Mouse (Mus musculus) limb, embryonic 14.5 days (tissue): Measurements from ENCODE around the gene Nrxn3. TPM values are rescaled to one million over a fixed set of nuclear protein-coding genes. Genes with fewer than 3 reads are reported as not detected.

Experiments
- ATAC-seq: fragments of 200-750 bp; cut with Nextera tagmentation; 2 replicates; pipeline ENCODE4 v1.8.0; 2017; ENCODE audit warnings: low read depth, moderate number of reproducible peaks, moderate TSS enrichment; ENCODE audit not compliant: low FRiP score
- DNase-seq: peaks from one replicate; pipeline ENCODE4 v3.0.0-alpha.2; 2015; ENCODE audit warnings: low spot score
- H3K27ac ChIP-seq: fragments of 300-500 bp; sonication (generic); replicated peaks from 2 replicates; pipeline ENCODE4 v1.5.1; 2014; ENCODE audit warnings: low read depth, mild to moderate bottlenecking, low read length, moderate library complexity, mixed read lengths
- H3K27me3 ChIP-seq: fragments of 300-500 bp; sonication (generic); 2 replicates; pipeline ENCODE4 v1.6.1; 2014; ENCODE audit warnings: low read length, mixed read lengths; ENCODE audit not compliant: control insufficient read depth, insufficient read depth
- H3K36me3 ChIP-seq: fragments of 300-500 bp; sonication (generic); 2 replicates; pipeline ENCODE4 v1.6.1; 2014; ENCODE audit warnings: mild to moderate bottlenecking, low read length, moderate library complexity, mixed read lengths; ENCODE audit not compliant: control insufficient read depth, insufficient read depth
- H3K4me1 ChIP-seq: fragments of 300-500 bp; sonication (generic); 2 replicates; pipeline ENCODE4 v1.6.1; 2014; ENCODE audit warnings: antibody characterized with exemption, low read length, mixed read lengths; ENCODE audit not compliant: control insufficient read depth, insufficient read depth
- H3K4me2 ChIP-seq: fragments of 300-500 bp; sonication (generic); replicated peaks from 2 replicates; pipeline ENCODE4 v1.6.1; 2014; ENCODE audit warnings: low read depth, mild to moderate bottlenecking, low read length, moderate library complexity; ENCODE audit not compliant: severe bottlenecking
- H3K4me3 ChIP-seq: fragments of 300-500 bp; sonication (generic); replicated peaks from 2 replicates; pipeline ENCODE4 v1.5.1; 2014; ENCODE audit warnings: low read length
- H3K9ac ChIP-seq: fragments of 300-500 bp; sonication (generic); 2 replicates; pipeline ENCODE4 v1.6.1; 2014; ENCODE audit warnings: mild to moderate bottlenecking, low read depth, low read length, moderate library complexity; ENCODE audit not compliant: severe bottlenecking
- H3K9me3 ChIP-seq: fragments of 300-500 bp; sonication (generic); 2 replicates; pipeline ENCODE4 v1.6.1; 2016; ENCODE audit warnings: low read length; ENCODE audit not compliant: control insufficient read depth
- POLR2A ChIP-seq: fragments of 200-500 bp; IDR thresholded peaks from 2 replicates; pipeline ENCODE4 v1.8.0; 2012; ENCODE audit warnings: inconsistent platforms, mild to moderate bottlenecking, moderate library complexity, borderline replicate concordance; ENCODE audit not compliant: insufficient read depth, insufficient read length; ENCODE audit errors: extremely low read depth
- WGBS: fragments of 180-500 bp; shearing (Covaris S2); extraction: QIAGEN DNeasy Blood & Tissue Kit; methylation state at CpG from one replicate; pipeline ENCODE4 v1.1.7; 2014; 5-methylcytosine and 5-hydroxymethylcytosine counted together
- polyA plus RNA-seq, 2 experiments: library from polyadenylated mRNA; depleted of rRNA in 1 of 2; stranded (reverse) in 1 of 2; unstranded in 1 of 2; fragments of >200 nt; fragmentation: Nextera tagmentation in 1 of 2; extraction: Ambion mirVana in 1 of 2; gene quantifications; 2 replicates each; pipeline versions ENCODE4 v1.2.1 to v1.2.3; 2012 to 2014

Gene Nrxn3
- polyA plus RNA-seq, 2 experiments: 0.74 to 1.4 TPM

DNA sequence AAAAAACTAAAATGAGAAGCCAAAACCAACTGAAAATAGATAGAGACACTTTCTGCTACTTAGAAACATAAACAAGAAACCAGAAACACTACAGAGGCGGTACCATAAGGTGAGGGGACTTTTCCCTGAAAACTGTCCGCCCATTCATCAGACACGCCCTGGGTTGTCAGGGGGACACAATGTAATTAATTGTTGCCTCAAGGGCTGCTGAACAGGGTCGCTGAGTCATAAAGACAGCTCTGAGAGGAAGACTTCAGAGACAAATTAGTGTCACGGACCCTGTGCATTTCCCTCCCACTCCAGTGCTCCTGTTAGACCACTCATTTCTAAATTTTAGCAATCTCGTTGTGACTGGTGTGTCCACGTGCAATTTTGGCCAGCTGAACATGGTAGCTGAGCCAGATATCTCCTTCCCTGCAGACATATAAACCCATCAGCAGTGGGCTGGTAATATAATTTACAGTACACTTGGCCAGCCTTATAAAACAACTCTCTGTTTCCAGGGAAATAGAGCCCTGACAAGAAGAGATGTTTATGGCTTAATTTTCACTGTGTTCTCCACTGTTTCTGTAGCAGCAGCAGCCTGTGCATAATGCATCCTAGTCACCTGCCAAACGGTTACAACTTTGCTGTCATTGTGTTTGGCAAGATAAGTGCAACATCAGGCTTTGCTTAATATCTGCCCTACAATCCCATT, 603.3 kb downstream of the Nrxn3 start:
- H3K4me3 ChIP-seq: no peak overlapping the region
- H3K36me3 ChIP-seq: no peaks in the 10 kb centered on the region
- H3K9ac ChIP-seq: no peak overlapping the region
- H3K9me3 ChIP-seq: no peaks in the 10 kb centered on the region
- no peak overlapping the region for H3K27ac ChIP-seq
- no peaks in the 10 kb centered on the region for H3K27me3 ChIP-seq
- 44% methylated on average over 8 of the region's 8 CpGs for WGBS
- TF ChIP-seq POLR2A: no peak
- no peak for DNase-seq
- H3K4me2 ChIP-seq: no peak overlapping the region
- H3K4me1 ChIP-seq: no peaks in the 10 kb centered on the region
- ATAC-seq: no peak

DNA sequence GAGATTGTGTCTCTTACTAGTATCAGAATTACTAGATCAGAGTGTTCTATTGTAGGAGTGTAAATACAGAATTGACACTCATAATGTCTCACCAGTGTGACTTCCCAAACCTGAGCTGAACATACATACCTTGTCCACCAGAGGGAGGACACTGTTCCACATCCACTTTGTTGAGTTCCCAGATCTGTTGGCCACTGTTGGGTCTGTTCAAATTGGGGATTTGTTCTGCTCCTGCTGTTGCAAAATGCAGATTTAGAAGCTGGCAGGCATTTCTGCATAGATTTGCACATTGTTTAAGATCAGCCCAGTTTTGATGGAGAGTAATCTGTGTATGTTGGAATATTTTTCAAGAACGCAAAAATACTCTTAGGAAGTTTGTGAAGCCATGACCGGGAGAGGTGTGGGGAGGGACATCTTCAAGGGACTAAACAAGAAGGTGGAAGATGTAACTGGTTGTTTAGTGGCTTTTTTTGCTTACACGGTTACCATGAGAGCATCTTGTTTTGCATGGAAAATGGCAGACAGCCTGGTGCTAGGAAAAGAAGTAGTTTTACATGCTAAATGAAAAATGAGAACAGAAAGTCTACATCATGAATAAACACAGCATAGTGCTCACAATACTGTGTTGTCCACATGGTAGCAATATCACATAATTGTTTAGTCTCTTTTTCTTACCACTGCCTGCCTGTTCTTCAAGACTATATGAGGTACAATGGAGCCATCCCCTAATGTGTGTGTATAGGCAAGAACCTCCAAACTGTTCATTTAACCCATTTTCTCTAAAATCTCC, 609.0 kb downstream of the Nrxn3 start:
- no peaks in the 10 kb centered on the region for H3K36me3 ChIP-seq
- ATAC-seq (no peak), DNase-seq (no peak)
- TF ChIP-seq POLR2A: no peak
- H3K27me3 ChIP-seq: no peaks in the 10 kb centered on the region
- H3K27ac ChIP-seq: no peak overlapping the region
- no peak overlapping the region for H3K4me3 ChIP-seq
- H3K9me3 ChIP-seq: no peaks in the 10 kb centered on the region
- no peaks in the 10 kb centered on the region for H3K4me1 ChIP-seq
- H3K4me2 ChIP-seq: no peak overlapping the region
- WGBS: 92% methylated on average over 3 of the region's 3 CpGs
- no peak overlapping the region for H3K9ac ChIP-seq

DNA sequence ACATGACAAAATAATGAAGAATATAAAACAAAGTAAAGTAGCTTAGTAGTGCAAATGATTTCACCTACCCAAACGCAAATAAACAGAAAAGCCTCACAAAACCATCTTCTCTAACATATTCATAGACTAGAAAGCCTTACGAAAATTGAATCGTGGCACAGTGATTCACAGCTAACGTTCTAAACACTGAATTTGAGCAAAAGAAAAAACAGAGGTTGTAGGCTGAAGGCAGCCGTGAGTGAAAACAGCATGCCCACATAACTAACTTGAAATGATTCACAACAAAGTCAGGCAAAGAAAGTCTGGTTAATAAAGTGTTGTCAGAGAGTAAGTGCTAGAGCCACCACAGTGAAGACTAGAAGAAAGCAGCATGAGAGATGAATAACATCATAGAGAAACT, 610.8 kb downstream of the Nrxn3 start:
- Histone ChIP-seq H3K9me3 (no peaks in the 10 kb centered on the region), H3K4me1 (no peaks in the 10 kb centered on the region), H3K36me3 (no peaks in the 10 kb centered on the region), H3K27me3 (no peaks in the 10 kb centered on the region), H3K9ac (no peak overlapping the region), H3K4me3 (no peak overlapping the region), H3K27ac (no peak overlapping the region), H3K4me2 (no peak overlapping the region)
- 83% methylated on average over 5 of the region's 5 CpGs for WGBS
- TF ChIP-seq POLR2A: no peak
- ATAC-seq: no peak
- DNase-seq: no peak

DNA sequence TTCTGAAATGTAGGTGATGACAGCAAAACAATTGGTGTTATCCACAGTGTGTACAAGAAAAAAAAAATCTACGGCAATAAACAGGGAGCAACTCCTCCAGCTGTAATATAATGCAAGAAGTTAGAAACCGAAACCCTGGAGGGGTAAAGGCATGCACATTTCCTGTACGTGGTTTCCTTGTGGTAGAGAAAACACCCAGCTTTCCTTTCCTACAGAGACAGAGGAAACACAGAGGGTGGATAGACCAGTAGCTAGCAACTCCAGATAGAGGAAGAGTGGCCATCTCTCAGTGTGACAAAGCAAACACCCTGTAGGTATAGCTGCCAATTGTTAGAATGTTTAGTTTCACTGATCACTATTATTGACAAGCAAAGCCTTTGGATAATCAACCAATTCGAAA, 642.2 kb downstream of the Nrxn3 start:
- Histone ChIP-seq H3K27me3 (no peaks in the 10 kb centered on the region), H3K36me3 (no peaks in the 10 kb centered on the region), H3K4me3 (no peak overlapping the region), H3K27ac (no peak overlapping the region), H3K9ac (no peak overlapping the region), H3K4me1 (no peaks in the 10 kb centered on the region), H3K9me3 (no peaks in the 10 kb centered on the region), H3K4me2 (no peak overlapping the region)
- ATAC-seq (no peak), DNase-seq (no peak)
- 64% methylated on average over 4 of the region's 4 CpGs for WGBS
- TF ChIP-seq POLR2A: no peak

DNA sequence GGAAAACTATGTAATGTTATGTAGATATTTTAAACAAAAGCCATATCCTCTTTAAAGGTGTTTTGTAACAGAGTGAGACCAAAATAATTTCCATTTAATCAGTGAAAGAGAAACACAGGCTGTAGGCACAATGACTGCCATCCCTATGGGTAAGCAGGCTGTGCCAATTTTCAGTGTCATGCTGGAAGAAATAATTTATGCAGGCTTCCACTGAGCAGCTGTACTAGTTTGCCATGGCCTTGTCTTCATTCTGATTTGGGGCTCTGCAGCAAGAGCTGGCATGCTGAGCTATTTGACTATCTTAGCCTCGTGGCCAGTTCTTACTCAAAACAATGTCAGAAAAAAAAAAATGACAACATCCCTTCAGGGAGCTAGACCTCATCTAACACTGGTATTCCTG, 647.3 kb downstream of the Nrxn3 start:
- TF ChIP-seq POLR2A: no peak
- H3K4me2 ChIP-seq: no peak overlapping the region
- 70% methylated on average over 1 of the region's 1 CpGs for WGBS
- no peaks in the 10 kb centered on the region for H3K27me3 ChIP-seq
- no peak overlapping the region for H3K4me3 ChIP-seq
- H3K36me3 ChIP-seq: no peaks in the 10 kb centered on the region
- no peaks in the 10 kb centered on the region for H3K9me3 ChIP-seq
- DNase-seq (no peak), ATAC-seq (no peak)
- no peak overlapping the region for H3K9ac ChIP-seq
- H3K4me1 ChIP-seq: no peaks in the 10 kb centered on the region
- no peak overlapping the region for H3K27ac ChIP-seq
